Mouse (Mus musculus): ENCODE data around the gene Eaf2. TPM values are rescaled to one million over a fixed set of nuclear protein-coding genes. Genes with fewer than 3 reads are reported as not detected.

The Eaf2 gene
- total and polyA plus RNA-seq, 2 experiments from 2014 or later: 0.16 to 1.2 TPM

GRCm38 (mm10) chr16:36820747-36821146 is 54.1 kb downstream of the Eaf2 start:
- no peak overlapping the region for H3K4me2 ChIP-seq (ENCODE audit: low read depth, low read length)
- H3K27me3 ChIP-seq (ENCODE audit: insufficient read depth, low read length): no peaks in the 10 kb centered on the region
- H3K27ac ChIP-seq: no peak overlapping the region
- no peaks in the 10 kb centered on the region for H3K36me3 ChIP-seq (ENCODE audit: insufficient read depth, low read length)
- no peak overlapping the region for H3K9ac ChIP-seq (replicated peaks; ENCODE audit: low read length)
- no peaks in the 10 kb centered on the region for H3K9me3 ChIP-seq (ENCODE audit: low read length)
- no peaks in the 10 kb centered on the region for H3K4me1 ChIP-seq (ENCODE audit: insufficient read depth, low read length)
- 85% methylated on average over 3 of the region's 3 CpGs for WGBS
- DNase-seq (ENCODE audit: low spot score) (no peak), ATAC-seq (no peak)
- no peak overlapping the region for H3K4me3 ChIP-seq (ENCODE audit: low read length)
- no peak for TF ChIP-seq CTCF (IDR thresholded peaks at IDR 0.05; ENCODE audit: low read depth)

- H3K4me1 ChIP-seq (ENCODE audit: insufficient read depth, low read length): no peaks in the 10 kb centered on the region
- H3K4me2 ChIP-seq (ENCODE audit: low read depth, low read length): no peak overlapping the region
- no peak overlapping the region for H3K4me3 ChIP-seq (ENCODE audit: low read length)
- H3K36me3 ChIP-seq (ENCODE audit: insufficient read depth, low read length): no peaks in the 10 kb centered on the region
- TF ChIP-seq CTCF (IDR thresholded peaks at IDR 0.05; ENCODE audit: low read depth): no peak
- no peaks in the 10 kb centered on the region for H3K9me3 ChIP-seq (ENCODE audit: low read length)
- no peak overlapping the region for H3K27ac ChIP-seq
- ATAC-seq (no peak), DNase-seq (ENCODE audit: low spot score) (no peak)
- H3K27me3 ChIP-seq (ENCODE audit: insufficient read depth, low read length): no peaks in the 10 kb centered on the region
- WGBS: 59% methylated on average over 6 of the region's 6 CpGs
- no peak overlapping the region for H3K9ac ChIP-seq (replicated peaks; ENCODE audit: low read length)
Measured at GRCm38 (mm10) chr16:36820016-36820415, 54.8 kb downstream of the Eaf2 start.

- DNase-seq (ENCODE audit: low spot score) (peak; percentile 94), ATAC-seq (peak; percentile 97)
- Histone ChIP-seq H3K4me1 (ENCODE audit: insufficient read depth, low read length) (no peaks in the 10 kb centered on the region), H3K27me3 (ENCODE audit: insufficient read depth, low read length) (no peaks in the 10 kb centered on the region), H3K9me3 (ENCODE audit: low read length) (no peaks in the 10 kb centered on the region), H3K9ac (replicated peaks; ENCODE audit: low read length) (no peak overlapping the region), H3K36me3 (ENCODE audit: insufficient read depth, low read length) (no peaks in the 10 kb centered on the region), H3K4me3 (ENCODE audit: low read length) (no peak overlapping the region), H3K27ac (no peak overlapping the region), H3K4me2 (ENCODE audit: low read depth, low read length) (no peak overlapping the region)
- 16% methylated on average over 7 of the region's 7 CpGs for WGBS
- peak; percentile 88 for TF ChIP-seq CTCF (IDR thresholded peaks at IDR 0.05; ENCODE audit: low read depth)
Measured at GRCm38 (mm10) chr16:36817321-36817926, 57.4 kb downstream of the Eaf2 start.

DNA sequence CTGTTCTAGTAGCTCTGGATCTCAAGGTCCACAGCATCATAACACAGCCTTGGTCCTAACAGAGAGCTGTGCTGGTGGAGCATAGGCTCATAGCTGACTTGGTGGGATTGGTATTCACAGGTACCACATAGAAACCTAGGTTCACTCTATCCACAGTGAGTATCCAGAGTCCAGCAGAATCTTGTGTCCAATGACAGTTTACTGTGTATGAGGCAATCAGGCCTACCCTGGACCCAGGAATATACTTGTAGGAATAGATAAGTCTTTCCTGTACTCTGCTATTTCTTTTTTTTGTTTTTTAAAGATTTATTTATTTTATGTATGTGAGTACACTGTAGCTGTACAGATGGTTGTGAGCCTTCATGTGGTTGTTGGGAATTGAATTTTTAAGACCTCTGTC is 57.9 kb downstream of the Eaf2 start:
- H3K4me3 ChIP-seq (ENCODE audit: low read length): no peak overlapping the region
- H3K27ac ChIP-seq: no peak overlapping the region
- H3K27me3 ChIP-seq (ENCODE audit: insufficient read depth, low read length): no peaks in the 10 kb centered on the region
- no peak for TF ChIP-seq CTCF (IDR thresholded peaks at IDR 0.05; ENCODE audit: low read depth)
- ATAC-seq: peak; percentile 28; the same call in 1 of the 2 replicates
- H3K9me3 ChIP-seq (ENCODE audit: low read length): no peaks in the 10 kb centered on the region
- no peak overlapping the region for H3K9ac ChIP-seq (replicated peaks; ENCODE audit: low read length)
- H3K36me3 ChIP-seq (ENCODE audit: insufficient read depth, low read length): no peaks in the 10 kb centered on the region
- DNase-seq (ENCODE audit: low spot score): no peak
- H3K4me1 ChIP-seq (ENCODE audit: insufficient read depth, low read length): no peaks in the 10 kb centered on the region
- H3K4me2 ChIP-seq (ENCODE audit: low read depth, low read length): no peak overlapping the region

DNA sequence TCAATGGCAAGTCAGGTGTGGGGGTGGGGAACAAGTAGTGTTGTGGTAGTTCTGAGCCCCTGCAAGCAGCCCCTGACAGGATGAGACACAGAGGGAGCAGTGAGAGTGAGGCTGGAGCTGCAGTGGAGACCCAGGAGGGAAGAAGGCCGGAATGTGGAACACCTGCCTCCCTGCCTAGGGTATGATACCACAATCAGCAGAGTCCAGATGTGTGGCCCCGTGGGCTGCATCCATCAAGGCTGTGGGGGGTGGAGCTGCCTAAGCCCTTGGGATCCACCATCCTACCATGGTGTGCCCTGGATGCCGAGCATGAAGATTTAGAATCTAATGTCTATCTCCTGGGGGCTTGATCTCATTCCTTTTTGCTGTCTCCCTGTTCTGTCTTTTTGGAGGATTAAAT is 61.1 kb downstream of the Eaf2 start:
- H3K27me3 ChIP-seq (ENCODE audit: insufficient read depth, low read length): no peaks in the 10 kb centered on the region
- no peak overlapping the region for H3K9ac ChIP-seq (replicated peaks; ENCODE audit: low read length)

GRCm38 (mm10) chr16:36808616-36809015 is 66.2 kb downstream of the Eaf2 start:
- DNase-seq (ENCODE audit: low spot score) (no peak), ATAC-seq (no peak)
- Histone ChIP-seq H3K9ac (replicated peaks; ENCODE audit: low read length) (no peak overlapping the region), H3K4me2 (ENCODE audit: low read depth, low read length) (no peak overlapping the region), H3K36me3 (ENCODE audit: insufficient read depth, low read length) (no peaks in the 10 kb centered on the region), H3K9me3 (ENCODE audit: low read length) (no peaks in the 10 kb centered on the region), H3K4me1 (ENCODE audit: insufficient read depth, low read length) (no peaks in the 10 kb centered on the region), H3K27me3 (ENCODE audit: insufficient read depth, low read length) (no peaks in the 10 kb centered on the region), H3K27ac (no peak overlapping the region), H3K4me3 (ENCODE audit: low read length) (no peak overlapping the region)
- TF ChIP-seq CTCF (IDR thresholded peaks at IDR 0.05; ENCODE audit: low read depth): no peak
- WGBS: 90% methylated on average over 3 of the region's 3 CpGs

More for the DNA sequence above, 61.1 kb downstream of the Eaf2 start:
- DNase-seq (ENCODE audit: low spot score) (no peak), ATAC-seq (no peak)
- Histone ChIP-seq H3K9me3 (ENCODE audit: low read length) (no peaks in the 10 kb centered on the region), H3K36me3 (ENCODE audit: insufficient read depth, low read length) (no peaks in the 10 kb centered on the region), H3K4me1 (ENCODE audit: insufficient read depth, low read length) (no peaks in the 10 kb centered on the region), H3K4me3 (ENCODE audit: low read length) (no peak overlapping the region), H3K4me2 (ENCODE audit: low read depth, low read length) (no peak overlapping the region), H3K27ac (no peak overlapping the region)
- no peak for TF ChIP-seq CTCF (IDR thresholded peaks at IDR 0.05; ENCODE audit: low read depth)
- 74% methylated on average over 3 of the region's 3 CpGs for WGBS

GRCm38 (mm10) chr16:36802361-36802760 is 72.4 kb downstream of the Eaf2 start:
- no peak overlapping the region for H3K4me3 ChIP-seq (ENCODE audit: low read length)
- H3K36me3 ChIP-seq (ENCODE audit: insufficient read depth, low read length): no peaks in the 10 kb centered on the region
- no peaks in the 10 kb centered on the region for H3K27me3 ChIP-seq (ENCODE audit: insufficient read depth, low read length)
- no peaks in the 10 kb centered on the region for H3K9me3 ChIP-seq (ENCODE audit: low read length)
- 85% methylated on average over 3 of the region's 3 CpGs for WGBS
- TF ChIP-seq CTCF (IDR thresholded peaks at IDR 0.05; ENCODE audit: low read depth): 0 out of 2 replicates have a peak, but pooled peaks have one; percentile 19
- DNase-seq (ENCODE audit: low spot score) (no peak), ATAC-seq (no peak)
- H3K4me1 ChIP-seq (ENCODE audit: insufficient read depth, low read length): no peaks in the 10 kb centered on the region
- no peak overlapping the region for H3K9ac ChIP-seq (replicated peaks; ENCODE audit: low read length)
- no peak overlapping the region for H3K27ac ChIP-seq
- no peak overlapping the region for H3K4me2 ChIP-seq (ENCODE audit: low read depth, low read length)

All from hindbrain, postnatal 0 days (tissue).